Mouse (Mus musculus): ENCODE results near the gene Suv39h1.

- no peak for TF ChIP-seq HCFC1 (IDR thresholded peaks at IDR 0.05; ENCODE audit: low read depth, low read length)
- no peak for TF ChIP-seq CTCF (IDR thresholded peaks at IDR 0.05 in 2 of 3, conservative IDR thresholded peaks at IDR 0.05 in 1 of 3; ENCODE audit: control insufficient read depth in 1 of 3, insufficient read depth in 1 of 3, low read depth in 2 of 3, low read length in 3 of 3, poor library complexity in 1 of 3, severe bottlenecking in 1 of 3)
- TF ChIP-seq MAFK (IDR thresholded peaks at IDR 0.05; ENCODE audit: borderline replicate concordance, low read depth, low read length) = no peak
- TF ChIP-seq USF1 (IDR thresholded peaks at IDR 0.05; ENCODE audit: low read depth, low read length) = no peak
- TF ChIP-seq POLR2AphosphoS2 (IDR thresholded peaks at IDR 0.05; ENCODE audit: low read length) = no peak
- TF ChIP-seq EP300 (IDR thresholded peaks at IDR 0.05; ENCODE audit: low read depth in 1 of 2, low read length in 2 of 2) = no peak
- TF ChIP-seq GATA1 (IDR thresholded peaks at IDR 0.05; ENCODE audit: low read depth, low read length) = no peak
These were observed 544 bp upstream of the Suv39h1 start for GRCm38 (mm10) chrX:8075104-8075503.

All from MEL (cell line).